Mouse (Mus musculus) E14TG2a.4 (cell line): ENCODE measurements around the gene Rasgrp2.

Experiments used
- CTCF ChIP-seq: conservative IDR thresholded peaks from 2 replicates; pipeline ENCODE4 v1.5.1; 2014; ENCODE audit warnings: low read length
- POU5F1 ChIP-seq: IDR thresholded peaks from 2 replicates; pipeline ENCODE4 v1.6.1; 2014; ENCODE audit warnings: low read length, borderline replicate concordance

GRCm38 (mm10) chr19:6351431-6352106 lies 47.6 kb upstream of the Rasgrp2 start:
- TF ChIP-seq CTCF (no peak), POU5F1 (no peak)
